7 mouse cellular contexts compared by ENCODE assay signal in the genomic region with DNA sequence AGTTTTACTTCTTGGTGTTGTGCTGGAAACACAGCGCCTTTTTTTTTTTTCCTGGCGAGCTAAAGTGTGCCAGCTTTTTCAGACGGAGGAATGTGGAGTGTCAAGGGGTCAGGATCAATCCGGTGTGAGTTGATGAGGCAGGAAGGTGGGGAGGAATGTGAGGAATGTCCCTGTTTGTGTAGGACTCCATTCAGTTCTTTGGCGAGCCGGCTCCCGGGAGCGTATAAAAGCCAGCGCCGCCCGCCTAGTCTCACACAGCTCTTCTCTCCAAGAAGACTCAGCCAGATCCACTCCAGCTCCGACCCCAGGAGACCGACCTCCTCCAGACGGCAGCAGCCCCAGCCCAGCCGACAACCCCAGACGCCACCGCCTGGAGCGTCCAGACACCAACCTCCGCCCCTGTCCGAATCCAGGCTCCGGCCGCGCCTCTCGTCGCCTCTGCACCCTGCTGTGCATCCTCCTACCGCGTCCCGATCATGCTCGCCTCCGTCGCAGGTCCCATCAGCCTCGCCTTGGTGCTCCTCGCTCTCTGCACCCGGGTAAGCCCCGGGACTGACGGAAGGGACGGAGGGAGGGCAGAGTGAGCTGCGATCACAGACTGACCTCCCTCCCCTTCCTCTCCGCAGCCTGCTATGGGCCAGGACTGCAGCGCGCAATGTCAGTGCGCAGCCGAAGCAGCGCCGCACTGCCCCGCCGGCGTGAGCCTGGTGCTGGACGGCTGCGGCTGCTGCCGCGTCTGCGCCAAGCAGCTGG. TPM values are rescaled to one million over a fixed set of nuclear protein-coding genes. Genes with fewer than 3 reads are reported as not detected.
DNase-seq lines count a peak whose midpoint lies in the region; ATAC-seq lines count a peak whose summit lies in the region.

Ccn2 (plus strand) TSS at position 193 of the 753 bp plus-strand sequence.

- peak within 1 kb of the TSS; percentile 73 for H3K9ac ChIP-seq in intestine, embryonic 14.5 days (ENCODE audit: low read length)

- H3K27ac ChIP-seq in intestine, embryonic 14.5 days (ENCODE audit: low read depth): peak within 1 kb of the TSS; percentile 91

- no peaks in the 10 kb centered on the region for H3K27me3 ChIP-seq in intestine, embryonic 14.5 days (replicated peaks; ENCODE audit: control insufficient read depth, insufficient read depth, low read length)

- peak; percentile 86 for ATAC-seq in intestine, embryonic 14.5 days (replicated peaks; ENCODE audit: low FRiP score, low TSS enrichment, low read depth)
- peak; percentile 49 for ATAC-seq in megakaryocyte progenitor cell, adult 5-6 weeks (replicated peaks; ENCODE audit: poor library complexity)

- H3K4me1 ChIP-seq in intestine, embryonic 14.5 days (replicated peaks; ENCODE audit: control insufficient read depth, insufficient read depth, low read length): peaks cover 31% of the 10 kb centered on the region

- H3K4me3 ChIP-seq in intestine, embryonic 14.5 days (ENCODE audit: low read depth, low read length): peak within 1 kb of the TSS; percentile 69

- no peaks in the 10 kb centered on the region for H3K36me3 ChIP-seq in intestine, embryonic 14.5 days (ENCODE audit: control insufficient read depth, insufficient read depth, low read length)

- under 1% methylated on average over 53 of the region's 53 CpGs for WGBS in intestine, embryonic 14.5 days

- H3K4me2 ChIP-seq in intestine, embryonic 14.5 days (ENCODE audit: low read length): peak within 1 kb of the TSS; percentile 61

- intact Hi-C loops in left cerebral cortex, postnatal 25 days (cut with DNase I): no loop called here

- peak; percentile 64 for DNase-seq in adrenal gland, postnatal 25 days
- DNase-seq in embryo, embryonic 11.5 days (ENCODE audit: low read depth, low spot score): peak; percentile 71
- DNase-seq in gastrocnemius, postnatal 4 days (ENCODE audit: low spot score in 2 of 2): peak; percentile 70 to 87
- DNase-seq in intestine, embryonic 14.5 days (ENCODE audit: low spot score): peak; percentile 88
- peak; percentile 41 to 63 for DNase-seq in left cerebral cortex, postnatal 25 days (ENCODE audit: low spot score in 2 of 2)
- peak; percentile 61 for DNase-seq in right cerebral cortex, postnatal 4 days

- H3K9me3 ChIP-seq in intestine, embryonic 14.5 days (ENCODE audit: control insufficient read depth, low read length): no peaks in the 10 kb centered on the region

RNA-seq across cellular contexts. Expression of gene Ccn2, which starts in this region (rescaled TPM):
- total RNA-seq in adrenal gland, postnatal 25 days (2021): 44.4 and 55.1 TPM in 2 replicates
- 10 to 100 TPM; 29.5 to 40.8 TPM for total RNA-seq in gastrocnemius, postnatal 4 days (2021)
- polyA plus RNA-seq in intestine, embryonic 14.5 days (2014; fragmentation: Nextera tagmentation; extraction: Ambion mirVana): 11.5 and 14.7 TPM in 2 replicates
- 10 to 100 TPM; 24.1 to 25.6 TPM for total RNA-seq in left cerebral cortex, postnatal 25 days (2021)
- total RNA-seq in megakaryocyte progenitor cell, adult 5-6 weeks (2015): not detected in 2 replicates
- total RNA-seq in megakaryocyte progenitor cell, adult 5-6 weeks (2017): not detected in 2 replicates

Comparison
In these comparisons a context has a peak if more than half of its experiments do, and no peak if none do; other contexts are left out.
1. Peak in every context shown above with its lines: DNase-seq, ATAC-seq, H3K4me3 ChIP-seq and H3K27ac ChIP-seq.
2. RNA of gene Ccn2 (total RNA-seq): 44.4 to 55.1 TPM in adrenal gland, postnatal 25 days, 29.5 to 40.8 TPM in gastrocnemius, postnatal 4 days and 24.1 to 25.6 TPM in left cerebral cortex, postnatal 25 days; not detected in megakaryocyte progenitor cell, adult 5-6 weeks; every median in the first group is over 10 times any median in the second.
3. Peak in ATAC-seq in megakaryocyte progenitor cell, adult 5-6 weeks; RNA of the gene not detected or under 1 TPM.